Mouse (Mus musculus): Measurements from ENCODE around the gene Clec2e. TPM values are rescaled to one million over a fixed set of nuclear protein-coding genes. Genes with fewer than 3 reads are reported as not detected.

The Clec2e gene
- polyA plus RNA-seq, 1 experiment from 2014 or later = not detected

- H3K27ac ChIP-seq = no peak overlapping the region
- no peaks in the 10 kb centered on the region for H3K27me3 ChIP-seq (replicated peaks)
- H3K4me3 ChIP-seq = no peak overlapping the region
- H3K9ac ChIP-seq = no peak overlapping the region
- no peaks in the 10 kb centered on the region for H3K9me3 ChIP-seq
- H3K4me2 ChIP-seq (replicated peaks) = no peak overlapping the region
- H3K4me1 ChIP-seq = no peaks in the 10 kb centered on the region
- WGBS = 86% methylated on average over 3 of the region's 3 CpGs
- no peak for ATAC-seq (ENCODE audit: low FRiP score, low read depth)
- H3K36me3 ChIP-seq = no peaks in the 10 kb centered on the region
These were observed 49.6 kb downstream of the Clec2e start for GRCm38 (mm10) chr6:129051086-129051485.

- H3K4me2 ChIP-seq (replicated peaks) = peak overlapping the region; percentile 63
- 0 out of 2 replicates have a peak overlapping the region, but pooled peaks have one; percentile 15 for H3K4me3 ChIP-seq
- no peaks in the 10 kb centered on the region for H3K36me3 ChIP-seq
- ATAC-seq (ENCODE audit: low FRiP score, low read depth) = peak; percentile 49; the same call in 1 of the 2 replicates
- H3K9ac ChIP-seq = no peak overlapping the region
- no peak overlapping the region for H3K27ac ChIP-seq
- H3K9me3 ChIP-seq = no peaks in the 10 kb centered on the region
- H3K27me3 ChIP-seq (replicated peaks) = no peaks in the 10 kb centered on the region
- 1% methylated on average over 8 of the region's 8 CpGs for WGBS
- H3K4me1 ChIP-seq = no peaks in the 10 kb centered on the region
These were observed 51.0 kb downstream of the Clec2e start for GRCm38 (mm10) chr6:129049596-129050251.

GRCm38 (mm10) chr6:129048857-129049473 lies 51.7 kb downstream of the Clec2e start:
- Histone ChIP-seq H3K9ac (peak overlapping the region; percentile 46), H3K4me2 (replicated peaks) (peak overlapping the region; percentile 63), H3K27me3 (replicated peaks) (no peaks in the 10 kb centered on the region), H3K4me1 (no peaks in the 10 kb centered on the region), H3K9me3 (no peaks in the 10 kb centered on the region), H3K4me3 (peak overlapping the region; percentile 34), H3K27ac (no peak overlapping the region), H3K36me3 (no peaks in the 10 kb centered on the region)
- under 1% methylated on average over 13 of the region's 13 CpGs for WGBS
- peak; percentile 88 for ATAC-seq (ENCODE audit: low FRiP score, low read depth)

GRCm38 (mm10) chr6:129048381-129048780 lies 52.3 kb downstream of the Clec2e start:
- no peak overlapping the region for H3K9ac ChIP-seq
- 40% methylated on average over 4 of the region's 4 CpGs for WGBS
- H3K36me3 ChIP-seq = no peaks in the 10 kb centered on the region
- no peak overlapping the region for H3K4me2 ChIP-seq (replicated peaks)
- no peak overlapping the region for H3K4me3 ChIP-seq
- no peaks in the 10 kb centered on the region for H3K4me1 ChIP-seq
- H3K27ac ChIP-seq = no peak overlapping the region
- ATAC-seq (ENCODE audit: low FRiP score, low read depth) = no peak
- H3K27me3 ChIP-seq (replicated peaks) = no peaks in the 10 kb centered on the region
- no peaks in the 10 kb centered on the region for H3K9me3 ChIP-seq

- Histone ChIP-seq H3K36me3 (no peaks in the 10 kb centered on the region), H3K9ac (no peak within 1 kb of the TSS), H3K27ac (no peak within 1 kb of the TSS), H3K9me3 (no peaks in the 10 kb centered on the region), H3K4me3 (no peak within 1 kb of the TSS), H3K4me1 (no peaks in the 10 kb centered on the region), H3K4me2 (replicated peaks) (no peak within 1 kb of the TSS), H3K27me3 (replicated peaks) (no peaks in the 10 kb centered on the region)
- ATAC-seq (ENCODE audit: low FRiP score, low read depth) = no peak
- WGBS = 94% methylated on average over 2 of the region's 2 CpGs
These were observed 55.1 kb downstream of the Clec2e start, which contains the start of gene Klrb1f for GRCm38 (mm10) chr6:129045601-129046000. Klrb1f (plus strand) TSS chr6:129045901.

- no peaks in the 10 kb centered on the region for H3K9me3 ChIP-seq
- no peak overlapping the region for H3K9ac ChIP-seq
- H3K4me3 ChIP-seq = no peak overlapping the region
- H3K4me1 ChIP-seq = no peaks in the 10 kb centered on the region
- no peaks in the 10 kb centered on the region for H3K36me3 ChIP-seq
- no peak for ATAC-seq (ENCODE audit: low FRiP score, low read depth)
- no peak overlapping the region for H3K27ac ChIP-seq
- H3K4me2 ChIP-seq (replicated peaks) = no peak overlapping the region
- H3K27me3 ChIP-seq (replicated peaks) = no peaks in the 10 kb centered on the region
These were observed 58.2 kb downstream of the Clec2e start for GRCm38 (mm10) chr6:129042470-129042869.

Other genes starting within 250 kb of the Clec2e start
- not detected in 2 replicates for gene Clec2i, start 213.3 kb downstream of the Clec2e start, polyA plus RNA-seq (2016; fragmentation: Nextera tagmentation; extraction: Ambion mirVana)
- gene BC035044, start 209.8 kb downstream of the Clec2e start, polyA plus RNA-seq (2016; fragmentation: Nextera tagmentation; extraction: Ambion mirVana) = 0.80 and 1.1 TPM in 2 replicates
- not detected in 2 replicates for gene Clec2g, start 166.5 kb downstream of the Clec2e start, polyA plus RNA-seq (2016; fragmentation: Nextera tagmentation; extraction: Ambion mirVana)
- 0.24 and 0.51 TPM in 2 replicates for gene Klrb1f, start 55.0 kb downstream of the Clec2e start, polyA plus RNA-seq (2016; fragmentation: Nextera tagmentation; extraction: Ambion mirVana)
- not detected in 2 replicates for gene Clec2d, start 79.7 kb upstream of the Clec2e start, polyA plus RNA-seq (2016; fragmentation: Nextera tagmentation; extraction: Ambion mirVana)
- gene Cd69, start 174.5 kb upstream of the Clec2e start, polyA plus RNA-seq (2016; fragmentation: Nextera tagmentation; extraction: Ambion mirVana) = not detected in 2 replicates
- not detected in 2 replicates for gene 4922502D21Rik, start 230.9 kb upstream of the Clec2e start, polyA plus RNA-seq (2016; fragmentation: Nextera tagmentation; extraction: Ambion mirVana)
- gene Clec12a, start 241.8 kb upstream of the Clec2e start, polyA plus RNA-seq (2016; fragmentation: Nextera tagmentation; extraction: Ambion mirVana) = 0.23 and 0.34 TPM in 2 replicates